Mouse (Mus musculus) olfactory bulb, adult 2 months (tissue): ENCODE data around the gene Shprh.

Source experiments
- CTCF ChIP-seq: fragments of 200-500 bp; IDR thresholded peaks from 2 replicates; pipeline ENCODE4 v1.5.1; 2012; ENCODE audit warnings: low read depth, mild to moderate bottlenecking, low read length, moderate library complexity; ENCODE audit not compliant: insufficient read depth
- POLR2A ChIP-seq: fragments of 200-500 bp; IDR thresholded peaks from 2 replicates; pipeline ENCODE4 v1.6.1; 2012; ENCODE audit warnings: mild to moderate bottlenecking, low read depth, low read length, moderate library complexity; ENCODE audit not compliant: insufficient read depth

DNA sequence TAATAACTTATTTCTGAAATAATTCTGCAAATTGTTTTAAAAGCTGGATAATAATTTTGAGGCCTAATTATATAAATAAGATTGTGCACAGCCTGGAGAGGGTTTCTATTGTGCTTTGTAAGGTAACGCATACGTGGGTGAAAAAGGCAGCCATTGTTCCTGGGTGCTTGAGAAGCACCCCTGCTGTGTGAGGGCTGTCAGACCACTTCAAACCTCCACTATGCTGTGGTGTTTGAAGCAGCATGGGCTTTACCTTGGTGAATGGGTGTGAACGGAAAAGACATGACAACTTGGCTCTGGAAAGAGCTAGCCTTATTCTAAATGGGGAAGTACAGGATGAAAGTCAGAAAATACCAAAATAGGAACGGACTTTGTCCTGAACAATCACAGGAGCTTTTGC lies 50.8 kb downstream of the Shprh start:
- TF ChIP-seq CTCF (no peak), POLR2A (no peak)
